Mouse (Mus musculus): ENCODE measurements around the gene Lbr.
"Not testable (repeated sequence)": the region's sequence is repeated elsewhere in the genome, so short reads cannot be mapped to it uniquely, and the experiment has no call there.

Gene Lbr

DNA sequence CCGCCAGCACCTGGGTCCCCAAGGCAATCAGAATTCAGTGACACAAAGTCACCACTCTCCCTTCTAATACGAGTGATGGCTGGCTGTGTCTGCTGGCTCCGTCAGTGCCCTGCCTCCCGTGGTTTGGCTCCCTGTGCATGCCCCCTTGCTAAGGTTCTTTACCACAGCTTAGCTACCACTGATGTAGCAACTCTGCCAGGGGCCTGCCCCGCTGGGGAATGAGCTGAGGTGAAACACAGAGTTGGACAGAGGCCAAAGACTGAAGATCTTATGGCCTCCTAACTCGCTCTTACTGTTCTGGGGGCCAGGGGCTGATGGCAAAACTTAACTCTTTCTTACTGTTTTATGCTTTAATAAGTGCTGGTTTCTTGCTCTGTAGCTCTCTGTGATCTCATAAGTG is 52.9 kb downstream of the Lbr start:
- DNase-seq (ENCODE audit: extremely low read depth, insufficient read length, low spot score) = no peak

GRCm38 (mm10) chr1:181782600-181782999 is 60.2 kb downstream of the Lbr start:
- DNase-seq (ENCODE audit: extremely low read depth, insufficient read length, low spot score) = not testable (repeated sequence)

DNA sequence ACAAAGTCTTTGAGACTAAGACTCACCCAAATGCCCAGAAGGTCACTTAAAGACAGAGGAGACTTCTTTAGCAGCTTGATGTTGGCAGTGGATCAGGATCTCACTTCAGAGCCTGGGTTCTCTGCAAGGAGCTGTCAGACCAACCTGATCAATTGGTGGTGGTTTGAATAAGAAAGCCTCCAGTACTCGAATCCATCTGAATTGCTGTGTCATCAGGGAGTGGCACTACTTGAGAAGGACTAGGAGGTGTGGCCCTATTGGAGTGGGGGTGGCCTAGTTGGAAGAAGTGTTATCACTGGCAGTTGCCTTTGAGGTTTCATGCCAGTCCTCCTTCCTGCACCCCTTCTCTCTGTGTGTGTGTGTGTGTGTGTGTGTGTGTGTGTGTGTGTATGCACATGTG is 66.3 kb downstream of the Lbr start:
- no peak for DNase-seq (ENCODE audit: extremely low read depth, insufficient read length, low spot score)

DNA sequence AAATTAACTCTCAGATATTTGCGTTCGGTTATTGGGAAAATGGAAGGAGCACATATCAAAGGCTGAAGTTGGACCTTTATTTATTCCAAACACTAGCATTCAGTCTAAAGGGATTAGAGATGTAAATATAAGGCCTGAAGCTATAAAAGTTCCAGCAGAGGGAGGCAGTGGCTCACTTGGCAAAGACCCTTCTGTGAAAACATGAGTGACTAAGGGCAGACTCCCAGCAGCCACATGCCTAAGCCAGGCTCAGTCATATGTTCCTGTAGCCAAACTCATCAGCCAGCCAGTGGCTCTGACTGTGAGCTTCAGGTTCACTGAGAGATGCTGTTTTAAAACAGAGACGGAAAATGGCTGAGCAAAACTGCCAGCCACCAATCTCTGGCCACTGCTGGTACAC is 71.0 kb downstream of the Lbr start:
- DNase-seq (ENCODE audit: extremely low read depth, insufficient read length, low spot score) = no peak

DNA sequence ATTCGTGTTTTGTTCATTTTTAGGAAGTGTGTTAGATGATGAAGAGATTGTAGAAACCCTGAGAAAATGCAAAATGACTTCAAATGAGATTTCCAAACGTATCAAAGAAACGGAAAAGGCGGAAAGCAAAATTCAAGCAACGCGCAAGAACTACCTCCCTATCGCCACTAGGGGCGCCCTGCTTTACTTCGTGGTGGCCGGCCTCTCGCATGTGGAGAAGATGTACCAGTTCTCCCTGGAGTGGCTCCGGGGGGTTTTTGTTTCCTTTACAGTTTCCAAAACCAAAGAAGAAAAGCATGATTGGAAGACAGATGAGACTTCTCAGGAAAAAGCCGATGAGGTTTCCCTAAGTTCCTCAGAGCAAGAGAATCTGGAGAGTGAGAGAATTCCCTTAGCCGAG is 73.5 kb downstream of the Lbr start:
- DNase-seq (ENCODE audit: extremely low read depth, insufficient read length, low spot score) = no peak

Data from 3134 (cell line).